Mouse (Mus musculus) limb, embryonic 11.5 days (tissue): Measurements from ENCODE around the gene Gm17545. TPM values are rescaled to one million over a fixed set of nuclear protein-coding genes. Genes with fewer than 3 reads are reported as not detected.

Experiments
- ATAC-seq: fragments of 200-750 bp; cut with Nextera tagmentation; 2 replicates; pipeline ENCODE4 v1.8.0; 2017; ENCODE audit warnings: low read depth; ENCODE audit not compliant: insufficient number of reproducible peaks, low FRiP score, low TSS enrichment
- DNase-seq: peaks from one replicate; pipeline ENCODE4 v3.0.0-alpha.2; 2015; ENCODE audit warnings: low spot score
- H3K27ac ChIP-seq: fragments of 300-500 bp; sonication (generic); replicated peaks from 2 replicates; pipeline ENCODE4 v1.5.1; 2014; ENCODE audit warnings: low read depth, mild to moderate bottlenecking, low read length
- H3K27me3 ChIP-seq: fragments of 300-500 bp; sonication (generic); 2 replicates; pipeline ENCODE4 v1.6.1; 2014; ENCODE audit warnings: mild to moderate bottlenecking, low read length, mixed read lengths; ENCODE audit not compliant: control insufficient read depth, insufficient read depth
- H3K36me3 ChIP-seq: fragments of 300-500 bp; sonication (generic); 2 replicates; pipeline ENCODE4 v1.6.1; 2014; ENCODE audit warnings: mild to moderate bottlenecking, low read length, moderate library complexity, mixed read lengths; ENCODE audit not compliant: control insufficient read depth, insufficient read depth
- H3K4me1 ChIP-seq: fragments of 300-500 bp; sonication (generic); 2 replicates; pipeline ENCODE4 v1.6.1; 2014; ENCODE audit warnings: low read length, mixed read lengths; ENCODE audit not compliant: control insufficient read depth, insufficient read depth
- H3K4me2 ChIP-seq: fragments of 300-500 bp; sonication (generic); 2 replicates; pipeline ENCODE4 v1.6.1; 2014; ENCODE audit warnings: low read depth, mild to moderate bottlenecking, moderate library complexity; ENCODE audit not compliant: severe bottlenecking
- H3K4me3 ChIP-seq: fragments of 300-500 bp; sonication (generic); 2 replicates; pipeline ENCODE4 v1.5.1; 2014; ENCODE audit warnings: low read depth, low read length
- H3K9ac ChIP-seq: fragments of 300-500 bp; sonication (generic); 2 replicates; pipeline ENCODE4 v1.6.1; 2014; ENCODE audit warnings: mild to moderate bottlenecking, low read length
- H3K9me3 ChIP-seq: fragments of 300-500 bp; sonication (generic); 2 replicates; pipeline ENCODE4 v1.6.1; 2016; ENCODE audit warnings: low read length; ENCODE audit not compliant: control insufficient read depth
- WGBS: fragments of 180-500 bp; shearing (Covaris S2); extraction: QIAGEN DNeasy Blood & Tissue Kit; methylation state at CpG from one replicate; pipeline ENCODE4 v1.1.7; 2014; 5-methylcytosine and 5-hydroxymethylcytosine counted together
- polyA plus RNA-seq: library from polyadenylated mRNA; unstranded; fragments of >200 nt; fragmentation: Nextera tagmentation; extraction: Ambion mirVana; gene quantifications from 2 replicates; pipeline ENCODE4 v1.2.1, GENCODE M21; 2014

Gm17545 gene
- polyA plus RNA-seq, 1 experiment from 2014 or later: not detected

DNA sequence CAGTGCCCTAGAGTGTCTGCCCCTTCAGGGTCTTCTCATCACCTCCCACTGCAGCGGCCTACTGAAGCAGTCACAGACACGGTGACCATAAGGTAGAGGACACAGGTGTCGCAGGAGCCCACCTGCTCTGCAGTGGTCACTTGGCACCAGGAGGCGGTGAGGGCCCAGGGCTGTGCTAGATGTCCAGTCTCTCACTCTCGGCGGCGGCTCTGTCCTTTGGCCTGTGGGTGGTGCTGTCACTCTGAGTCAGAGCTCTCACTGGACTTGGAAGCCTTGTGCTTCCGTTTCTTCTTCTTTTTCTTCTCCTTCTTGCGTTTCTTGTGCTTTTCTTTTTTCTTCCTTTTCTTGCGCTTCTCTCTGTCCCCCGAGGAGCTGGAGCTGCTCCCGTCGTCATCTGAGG is 5.7 kb upstream of the Gm17545 start:
- no peak overlapping the region for H3K9ac ChIP-seq
- H3K27ac ChIP-seq: no peak overlapping the region
- no peak overlapping the region for H3K4me3 ChIP-seq
- H3K4me1 ChIP-seq: no peaks in the 10 kb centered on the region
- ATAC-seq: no peak
- no peak overlapping the region for H3K4me2 ChIP-seq
- H3K36me3 ChIP-seq: peaks cover 13% of the 10 kb centered on the region; the same call in 1 of the 2 replicates
- no peaks in the 10 kb centered on the region for H3K27me3 ChIP-seq
- H3K9me3 ChIP-seq: no peaks in the 10 kb centered on the region
- WGBS: 86% methylated on average over 13 of the region's 13 CpGs
- DNase-seq: no peak

DNA sequence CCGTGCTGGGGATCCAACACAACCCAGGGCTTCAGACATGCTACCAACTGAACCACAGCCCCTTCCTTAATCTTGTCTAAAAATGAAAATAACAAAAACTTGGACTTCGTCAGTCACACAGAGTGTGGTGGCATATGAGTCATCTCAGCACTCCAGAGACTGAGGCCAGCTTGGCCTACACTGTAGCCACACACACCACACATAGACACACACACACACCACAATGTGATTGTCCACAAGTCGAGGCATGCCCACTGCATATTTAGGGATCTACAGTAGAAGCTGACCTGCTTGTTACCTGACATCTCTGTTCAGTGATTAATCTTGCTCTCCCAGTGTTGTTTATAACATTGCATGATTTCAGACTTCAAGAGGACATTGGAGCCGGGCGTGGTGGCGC is 4.9 kb upstream of the Gm17545 start:
- Histone ChIP-seq H3K4me1 (no peaks in the 10 kb centered on the region), H3K9ac (no peak overlapping the region), H3K27ac (no peak overlapping the region), H3K4me3 (no peak overlapping the region), H3K9me3 (no peaks in the 10 kb centered on the region), H3K4me2 (no peak overlapping the region), H3K27me3 (no peaks in the 10 kb centered on the region), H3K36me3 (peaks cover 15% of the 10 kb centered on the region; the same call in 1 of the 2 replicates)
- no peak for ATAC-seq
- 93% methylated on average over 6 of the region's 6 CpGs for WGBS
- DNase-seq: no peak

GRCm38 (mm10) chr9:22452697-22453096 is 1.4 kb upstream of the Gm17545 start:
- Histone ChIP-seq H3K4me1 (no peaks in the 10 kb centered on the region), H3K4me3 (no peak overlapping the region), H3K27me3 (no peaks in the 10 kb centered on the region), H3K36me3 (peaks cover 14% of the 10 kb centered on the region; the same call in 1 of the 2 replicates), H3K4me2 (no peak overlapping the region), H3K9ac (no peak overlapping the region), H3K27ac (no peak overlapping the region), H3K9me3 (no peaks in the 10 kb centered on the region)
- WGBS: 91% methylated on average over 10 of the region's 10 CpGs
- ATAC-seq: no peak
- no peak for DNase-seq

GRCm38 (mm10) chr9:22453501-22453924 is 577 bp upstream of the Gm17545 start:
- H3K27me3 ChIP-seq: no peaks in the 10 kb centered on the region
- peaks cover 13% of the 10 kb centered on the region; the same call in 1 of the 2 replicates for H3K36me3 ChIP-seq
- DNase-seq (no peak), ATAC-seq (no peak)
- H3K4me1 ChIP-seq: no peaks in the 10 kb centered on the region
- no peak overlapping the region for H3K9ac ChIP-seq
- H3K4me3 ChIP-seq: no peak overlapping the region
- H3K27ac ChIP-seq: no peak overlapping the region
- no peaks in the 10 kb centered on the region for H3K9me3 ChIP-seq
- no peak overlapping the region for H3K4me2 ChIP-seq
- 92% methylated on average over 10 of the region's 10 CpGs for WGBS

DNA sequence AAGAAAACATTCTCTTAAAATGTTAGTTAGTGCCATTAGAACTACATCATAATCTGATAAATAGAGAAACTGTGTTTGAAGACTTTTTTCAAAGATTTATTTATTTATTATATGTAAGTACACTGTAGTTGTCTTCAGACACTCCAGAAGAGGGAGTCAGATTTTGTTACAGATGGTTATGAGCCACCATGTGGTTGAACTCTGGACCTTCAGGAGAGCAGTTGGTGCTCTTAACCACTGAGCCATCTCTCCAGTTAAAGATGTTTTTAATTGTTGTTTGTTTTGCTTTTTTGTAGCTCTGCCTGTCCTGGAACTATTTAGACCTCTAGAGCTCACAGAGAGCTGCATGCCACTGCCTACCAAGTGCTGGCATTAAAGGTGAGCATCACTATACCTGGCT is 951 bp downstream of the Gm17545 start:
- no peak overlapping the region for H3K4me2 ChIP-seq
- no peak overlapping the region for H3K27ac ChIP-seq
- ATAC-seq (no peak), DNase-seq (no peak)
- no peaks in the 10 kb centered on the region for H3K9me3 ChIP-seq
- no peak overlapping the region for H3K9ac ChIP-seq
- peaks cover 9% of the 10 kb centered on the region; the same call in 1 of the 2 replicates for H3K36me3 ChIP-seq
- H3K27me3 ChIP-seq: no peaks in the 10 kb centered on the region
- no peak overlapping the region for H3K4me3 ChIP-seq
- no peaks in the 10 kb centered on the region for H3K4me1 ChIP-seq

- 88% methylated on average over 11 of the region's 11 CpGs for WGBS
- H3K27me3 ChIP-seq: no peaks in the 10 kb centered on the region
- H3K36me3 ChIP-seq: peaks cover 12% of the 10 kb centered on the region
- no peaks in the 10 kb centered on the region for H3K9me3 ChIP-seq
- H3K4me1 ChIP-seq: no peaks in the 10 kb centered on the region
- H3K4me2 ChIP-seq: no peak overlapping the region
- H3K9ac ChIP-seq: no peak overlapping the region
- no peak for ATAC-seq
- no peak overlapping the region for H3K27ac ChIP-seq
- no peak overlapping the region for H3K4me3 ChIP-seq
- DNase-seq: no peak
These were observed 3.2 kb downstream of the Gm17545 start for GRCm38 (mm10) chr9:22457142-22457835.

DNA sequence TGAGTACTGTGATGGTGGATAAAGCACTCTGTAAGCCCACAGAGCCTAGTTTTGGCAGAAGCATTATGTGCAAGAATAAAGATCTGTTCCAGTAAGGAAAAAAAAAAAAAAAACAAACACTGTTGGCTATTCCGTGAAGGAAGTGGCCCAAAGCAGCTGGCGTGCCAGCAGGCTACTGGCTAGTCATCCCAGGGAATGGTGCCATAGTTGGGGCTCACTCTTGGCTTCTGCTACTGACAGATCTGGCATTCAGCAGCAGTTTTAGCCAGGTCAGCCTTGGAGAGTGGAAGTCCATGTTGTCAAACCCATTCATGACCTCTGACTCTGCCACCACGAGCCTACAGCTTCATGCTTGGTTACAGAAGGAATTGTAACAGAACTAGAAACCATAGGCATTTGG is 7.9 kb downstream of the Gm17545 start:
- Histone ChIP-seq H3K4me1 (no peaks in the 10 kb centered on the region), H3K4me2 (no peak overlapping the region), H3K27me3 (no peaks in the 10 kb centered on the region), H3K4me3 (no peak overlapping the region), H3K36me3 (peaks cover 12% of the 10 kb centered on the region), H3K27ac (no peak overlapping the region), H3K9me3 (no peaks in the 10 kb centered on the region), H3K9ac (no peak overlapping the region)
- 93% methylated on average over 3 of the region's 3 CpGs for WGBS
- no peak for DNase-seq
- ATAC-seq: no peak

DNA sequence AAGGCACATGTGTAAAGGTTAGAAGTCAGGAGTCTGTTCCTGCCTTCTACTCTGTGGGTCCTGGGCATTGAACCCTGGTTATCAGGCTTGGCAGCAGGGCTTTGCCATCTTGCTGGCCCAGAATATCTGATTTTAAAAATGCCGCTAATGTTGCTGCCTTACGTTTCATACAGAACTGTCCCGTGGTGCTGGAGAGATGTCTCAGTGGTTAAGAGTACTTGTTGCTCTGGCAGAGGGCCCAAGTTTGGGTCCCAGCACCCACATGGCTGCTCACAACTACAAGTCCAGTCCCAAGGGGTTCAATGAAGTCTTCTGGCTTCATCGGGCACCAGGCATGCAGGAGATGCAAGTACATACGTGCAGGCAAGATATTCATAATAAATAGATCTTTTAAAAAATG is 12.1 kb downstream of the Gm17545 start:
- H3K36me3 ChIP-seq: peaks cover 6% of the 10 kb centered on the region
- WGBS: 96% methylated on average over 5 of the region's 5 CpGs
- no peak for ATAC-seq
- H3K27ac ChIP-seq: no peak overlapping the region
- no peak for DNase-seq
- H3K27me3 ChIP-seq: no peaks in the 10 kb centered on the region
- H3K9me3 ChIP-seq: no peaks in the 10 kb centered on the region
- no peak overlapping the region for H3K4me3 ChIP-seq
- no peaks in the 10 kb centered on the region for H3K4me1 ChIP-seq
- no peak overlapping the region for H3K9ac ChIP-seq
- no peak overlapping the region for H3K4me2 ChIP-seq
